Mouse (Mus musculus): ENCODE results near the gene Epb41l4b. TPM values are rescaled to one million over a fixed set of nuclear protein-coding genes. Genes with fewer than 3 reads are reported as not detected.

Epb41l4b gene
- polyA plus RNA-seq, 1 experiment from 2014 or later = 10.3 TPM

- Histone ChIP-seq H3K27me3 (replicated peaks; ENCODE audit: insufficient read depth, low read length) (0 out of 2 replicates have a peak, but pooled peaks cover 7% of the 10 kb centered on the region), H3K4me1 (ENCODE audit: insufficient read depth, low read depth, low read length) (no peaks in the 10 kb centered on the region), H3K4me3 (ENCODE audit: low read depth, low read length) (no peak overlapping the region), H3K9me3 (ENCODE audit: low read length) (no peaks in the 10 kb centered on the region), H3K9ac (replicated peaks; ENCODE audit: low read depth) (no peak overlapping the region), H3K27ac (ENCODE audit: low read length) (no peak overlapping the region), H3K4me2 (replicated peaks; ENCODE audit: low read depth, low read length) (no peak overlapping the region), H3K36me3 (ENCODE audit: insufficient read depth, low read length) (no peaks in the 10 kb centered on the region)
- no peak for TF ChIP-seq EP300 (IDR thresholded peaks at IDR 0.05)
- no peak for TF ChIP-seq CTCF (IDR thresholded peaks at IDR 0.05)
- 59% methylated on average over 8 of the region's 8 CpGs for WGBS
- no peak for ATAC-seq
- DNase-seq (ENCODE audit: low spot score) = no peak
Measured at GRCm38 (mm10) chr4:57040481-57040880, 102.8 kb downstream of the Epb41l4b start.

- no peak for ATAC-seq
- TF ChIP-seq CTCF (IDR thresholded peaks at IDR 0.05) = no peak
- TF ChIP-seq EP300 (IDR thresholded peaks at IDR 0.05) = no peak
- 15% methylated on average over 21 of the region's 23 CpGs for WGBS
- Histone ChIP-seq H3K27ac (ENCODE audit: low read length) (no peak overlapping the region), H3K4me2 (replicated peaks; ENCODE audit: low read depth, low read length) (no peak overlapping the region), H3K9me3 (ENCODE audit: low read length) (no peaks in the 10 kb centered on the region), H3K36me3 (ENCODE audit: insufficient read depth, low read length) (no peaks in the 10 kb centered on the region), H3K4me3 (ENCODE audit: low read depth, low read length) (no peak overlapping the region), H3K27me3 (replicated peaks; ENCODE audit: insufficient read depth, low read length) (0 out of 2 replicates have a peak, but pooled peaks cover 7% of the 10 kb centered on the region), H3K4me1 (ENCODE audit: insufficient read depth, low read depth, low read length) (no peaks in the 10 kb centered on the region), H3K9ac (replicated peaks; ENCODE audit: low read depth) (no peak overlapping the region)
- DNase-seq (ENCODE audit: low spot score) = peak; percentile 33
Measured at GRCm38 (mm10) chr4:57039127-57040031, 103.9 kb downstream of the Epb41l4b start.

GRCm38 (mm10) chr4:57037554-57037953 is 105.7 kb downstream of the Epb41l4b start:
- H3K27me3 ChIP-seq (replicated peaks; ENCODE audit: insufficient read depth, low read length) = 0 out of 2 replicates have a peak, but pooled peaks cover 7% of the 10 kb centered on the region
- no peak overlapping the region for H3K4me3 ChIP-seq (ENCODE audit: low read depth, low read length)
- H3K9ac ChIP-seq (replicated peaks; ENCODE audit: low read depth) = no peak overlapping the region
- no peaks in the 10 kb centered on the region for H3K9me3 ChIP-seq (ENCODE audit: low read length)
- TF ChIP-seq CTCF (IDR thresholded peaks at IDR 0.05) (no peak), EP300 (IDR thresholded peaks at IDR 0.05) (no peak)
- no peak for ATAC-seq
- 62% methylated on average over 7 of the region's 7 CpGs for WGBS
- H3K27ac ChIP-seq (ENCODE audit: low read length) = no peak overlapping the region
- no peaks in the 10 kb centered on the region for H3K4me1 ChIP-seq (ENCODE audit: insufficient read depth, low read depth, low read length)
- H3K36me3 ChIP-seq (ENCODE audit: insufficient read depth, low read length) = no peaks in the 10 kb centered on the region
- DNase-seq (ENCODE audit: low spot score) = no peak
- H3K4me2 ChIP-seq (replicated peaks; ENCODE audit: low read depth, low read length) = no peak overlapping the region

GRCm38 (mm10) chr4:57034169-57034568 is 109.1 kb downstream of the Epb41l4b start:
- DNase-seq (ENCODE audit: low spot score) = no peak
- no peaks in the 10 kb centered on the region for H3K9me3 ChIP-seq (ENCODE audit: low read length)
- 64% methylated on average over 5 of the region's 5 CpGs for WGBS
- H3K36me3 ChIP-seq (ENCODE audit: insufficient read depth, low read length) = no peaks in the 10 kb centered on the region
- no peak overlapping the region for H3K4me3 ChIP-seq (ENCODE audit: low read depth, low read length)
- H3K27me3 ChIP-seq (replicated peaks; ENCODE audit: insufficient read depth, low read length) = 0 out of 2 replicates have a peak, but pooled peaks cover 7% of the 10 kb centered on the region
- H3K27ac ChIP-seq (ENCODE audit: low read length) = no peak overlapping the region
- no peaks in the 10 kb centered on the region for H3K4me1 ChIP-seq (ENCODE audit: insufficient read depth, low read depth, low read length)
- no peak overlapping the region for H3K4me2 ChIP-seq (replicated peaks; ENCODE audit: low read depth, low read length)
- H3K9ac ChIP-seq (replicated peaks; ENCODE audit: low read depth) = no peak overlapping the region
- TF ChIP-seq CTCF (IDR thresholded peaks at IDR 0.05) (0 out of 2 replicates have a peak, but pooled peaks have one; percentile 24), EP300 (IDR thresholded peaks at IDR 0.05) (no peak)
- ATAC-seq = no peak

GRCm38 (mm10) chr4:57031440-57031839 is 111.8 kb downstream of the Epb41l4b start:
- TF ChIP-seq CTCF (IDR thresholded peaks at IDR 0.05) = no peak
- TF ChIP-seq EP300 (IDR thresholded peaks at IDR 0.05) = no peak
- Histone ChIP-seq H3K4me1 (ENCODE audit: insufficient read depth, low read depth, low read length) (no peaks in the 10 kb centered on the region), H3K27ac (ENCODE audit: low read length) (no peak overlapping the region), H3K9me3 (ENCODE audit: low read length) (no peaks in the 10 kb centered on the region), H3K4me3 (ENCODE audit: low read depth, low read length) (no peak overlapping the region), H3K36me3 (ENCODE audit: insufficient read depth, low read length) (no peaks in the 10 kb centered on the region), H3K4me2 (replicated peaks; ENCODE audit: low read depth, low read length) (no peak overlapping the region), H3K9ac (replicated peaks; ENCODE audit: low read depth) (no peak overlapping the region), H3K27me3 (replicated peaks; ENCODE audit: insufficient read depth, low read length) (no peaks in the 10 kb centered on the region)
- no peak for DNase-seq (ENCODE audit: low spot score)
- 50% methylated on average over 4 of the region's 4 CpGs for WGBS
- ATAC-seq = no peak

- no peak overlapping the region for H3K4me2 ChIP-seq (replicated peaks; ENCODE audit: low read depth, low read length)
- H3K9ac ChIP-seq (replicated peaks; ENCODE audit: low read depth) = no peak overlapping the region
- 50% methylated on average over 10 of the region's 10 CpGs for WGBS
- H3K9me3 ChIP-seq (ENCODE audit: low read length) = no peaks in the 10 kb centered on the region
- no peaks in the 10 kb centered on the region for H3K4me1 ChIP-seq (ENCODE audit: insufficient read depth, low read depth, low read length)
- DNase-seq (ENCODE audit: low spot score) = no peak
- ATAC-seq = peak; percentile 54; the same call in 1 of the 2 replicates
- TF ChIP-seq EP300 (IDR thresholded peaks at IDR 0.05) (no peak), CTCF (IDR thresholded peaks at IDR 0.05) (no peak)
- H3K4me3 ChIP-seq (ENCODE audit: low read depth, low read length) = no peak overlapping the region
- no peaks in the 10 kb centered on the region for H3K36me3 ChIP-seq (ENCODE audit: insufficient read depth, low read length)
- H3K27ac ChIP-seq (ENCODE audit: low read length) = no peak overlapping the region
- no peaks in the 10 kb centered on the region for H3K27me3 ChIP-seq (replicated peaks; ENCODE audit: insufficient read depth, low read length)
Measured at GRCm38 (mm10) chr4:57027954-57028353, 115.3 kb downstream of the Epb41l4b start.

Measured in lung, postnatal 0 days (tissue).